Mouse (Mus musculus): Measurements from ENCODE around the gene Sptbn1.

GRCm38 (mm10) chr11:30137081-30137480 lies 130.9 kb downstream of the Sptbn1 start:
- TF ChIP-seq CTCF (conservative IDR thresholded peaks at IDR 0.05; ENCODE audit: low read length) (no peak), NANOG (IDR thresholded peaks at IDR 0.05; ENCODE audit: borderline replicate concordance, low read length) (no peak)

Measured in E14TG2a.4 (cell line).